Mouse (Mus musculus) skeletal muscle tissue, adult 2 months (tissue): ENCODE measurements around the gene Pip4k2b.

Source experiments
- DNase-seq: peaks from one replicate; pipeline ENCODE4 v3.0.0-alpha.2; 2012; ENCODE audit warnings: low read depth, low spot score

The Pip4k2b gene

DNA sequence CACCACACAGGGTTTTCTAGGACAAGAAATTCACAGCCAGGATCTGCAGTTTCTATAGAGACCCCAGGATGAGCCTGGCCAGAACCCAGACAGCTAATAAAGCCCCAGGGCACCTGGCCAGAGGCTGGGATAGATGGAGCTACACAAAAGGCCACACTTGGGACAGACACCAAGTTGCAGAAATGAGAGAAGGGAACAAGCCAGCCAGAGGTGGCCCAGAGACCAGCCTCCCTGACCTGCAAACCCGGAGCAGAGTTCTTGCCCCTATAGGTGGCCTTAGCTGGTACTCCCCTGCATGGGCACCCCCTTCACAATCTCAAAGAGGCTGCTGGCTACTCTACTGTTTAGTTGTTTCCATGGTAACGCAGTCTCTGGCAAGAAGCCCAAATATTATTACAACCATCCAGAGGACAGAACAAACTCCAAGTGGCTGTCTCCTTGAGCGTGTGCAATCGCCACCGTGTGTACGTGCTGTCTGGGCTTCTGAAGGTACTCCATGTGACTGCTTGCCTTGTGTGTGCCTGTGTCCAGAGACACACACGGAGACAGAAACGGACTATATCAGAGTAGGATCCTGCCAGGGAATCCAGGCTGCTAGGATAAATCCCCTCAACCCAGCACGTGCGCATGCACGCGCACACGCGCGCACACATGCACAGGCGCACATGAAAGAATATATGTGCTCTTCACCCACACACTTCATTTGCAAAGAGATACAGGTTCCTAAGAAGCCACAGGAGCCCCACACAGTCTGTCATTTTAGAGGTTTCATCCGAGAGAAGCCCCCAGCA is 49.4 kb downstream of the Pip4k2b start:
- DNase-seq, result no peak

DNA sequence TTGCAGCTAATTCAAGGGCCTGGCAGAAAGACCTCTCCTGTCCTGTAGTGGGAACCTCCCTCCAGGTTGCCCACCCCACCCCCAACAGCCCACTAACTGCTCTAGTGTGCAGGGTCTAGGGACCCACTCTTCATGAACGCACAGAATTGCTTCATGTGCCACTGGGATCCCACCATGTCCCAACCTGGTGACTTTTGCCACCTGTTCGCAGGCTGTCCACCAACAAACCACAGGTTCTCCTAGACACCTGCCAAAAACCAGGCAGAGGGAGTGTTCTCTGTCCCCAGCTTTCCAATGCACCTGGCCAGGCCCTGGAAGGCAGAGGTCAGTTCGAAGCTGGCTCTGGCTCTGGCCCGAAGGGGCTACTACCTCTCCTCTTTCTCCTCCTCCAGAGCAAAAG is 50.1 kb downstream of the Pip4k2b start:
- no peak for DNase-seq

DNA sequence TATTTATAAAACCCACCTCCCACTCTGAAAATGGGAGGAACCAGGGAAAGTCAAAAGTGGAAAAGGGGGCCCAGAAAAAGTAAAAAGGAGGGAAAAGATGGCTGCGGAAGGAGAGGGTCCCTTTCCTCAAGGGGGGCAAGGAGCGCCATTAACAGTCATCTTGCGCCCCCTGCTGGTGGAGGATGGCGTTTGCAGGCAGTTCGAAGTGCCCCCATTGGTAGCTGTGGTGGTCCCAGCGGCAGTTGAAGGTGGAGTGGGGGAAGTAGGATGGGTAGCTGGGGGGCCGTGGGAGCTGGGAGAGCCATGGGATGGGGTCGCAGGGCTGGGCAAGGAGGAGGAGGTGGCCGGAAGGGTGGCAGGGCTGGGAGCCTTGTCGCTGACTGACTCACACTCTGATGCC is 54.6 kb downstream of the Pip4k2b start:
- DNase-seq, result no peak

DNA sequence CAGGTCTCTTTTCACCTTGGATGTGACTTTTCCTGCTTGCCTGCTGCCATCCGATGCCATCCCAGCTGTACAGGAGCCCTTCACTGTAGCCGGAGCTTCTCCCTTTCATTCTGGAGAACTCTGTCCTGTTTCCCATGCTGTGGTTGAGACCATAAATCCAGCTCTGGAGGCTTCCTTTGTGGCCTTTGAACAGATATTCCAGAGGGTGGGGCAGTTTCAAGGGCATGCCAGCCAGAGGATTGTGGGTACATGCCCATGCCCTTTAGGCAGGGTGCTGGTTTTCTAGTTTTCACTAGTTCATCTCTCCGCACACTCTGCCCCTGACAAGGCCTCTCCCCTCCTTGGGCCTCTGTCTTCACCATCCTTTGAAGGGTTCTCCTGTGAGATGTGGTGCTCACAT is 57.4 kb downstream of the Pip4k2b start:
- DNase-seq, result no peak

DNA sequence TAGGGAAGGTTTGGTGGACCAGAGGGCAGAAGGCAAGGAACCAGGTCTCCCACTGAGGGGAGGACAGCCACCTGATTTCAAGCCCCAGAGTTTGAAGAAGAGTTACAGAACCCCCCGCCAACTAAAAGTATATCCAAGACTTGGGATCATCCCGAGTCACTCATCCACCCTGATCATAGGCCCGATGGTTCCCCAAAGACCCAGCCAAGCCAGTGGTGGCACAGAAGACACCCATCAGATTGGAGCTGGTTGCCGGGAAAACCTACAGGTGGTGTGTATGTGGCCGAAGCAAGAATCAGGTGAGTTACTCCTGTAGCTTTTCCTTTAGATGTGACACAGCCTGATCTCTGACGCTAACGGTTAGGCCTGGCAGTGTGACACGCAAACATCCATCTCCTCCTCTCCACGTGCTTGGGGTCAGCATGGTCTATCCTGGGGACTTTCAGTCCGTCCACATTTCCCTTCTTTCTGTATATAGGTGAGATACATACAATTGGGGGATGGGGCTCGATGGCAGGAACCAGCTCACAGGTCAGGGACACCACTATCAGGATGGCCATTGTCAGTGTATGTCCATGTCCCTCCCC is 58.1 kb downstream of the Pip4k2b start:
- no peak for DNase-seq

DNA sequence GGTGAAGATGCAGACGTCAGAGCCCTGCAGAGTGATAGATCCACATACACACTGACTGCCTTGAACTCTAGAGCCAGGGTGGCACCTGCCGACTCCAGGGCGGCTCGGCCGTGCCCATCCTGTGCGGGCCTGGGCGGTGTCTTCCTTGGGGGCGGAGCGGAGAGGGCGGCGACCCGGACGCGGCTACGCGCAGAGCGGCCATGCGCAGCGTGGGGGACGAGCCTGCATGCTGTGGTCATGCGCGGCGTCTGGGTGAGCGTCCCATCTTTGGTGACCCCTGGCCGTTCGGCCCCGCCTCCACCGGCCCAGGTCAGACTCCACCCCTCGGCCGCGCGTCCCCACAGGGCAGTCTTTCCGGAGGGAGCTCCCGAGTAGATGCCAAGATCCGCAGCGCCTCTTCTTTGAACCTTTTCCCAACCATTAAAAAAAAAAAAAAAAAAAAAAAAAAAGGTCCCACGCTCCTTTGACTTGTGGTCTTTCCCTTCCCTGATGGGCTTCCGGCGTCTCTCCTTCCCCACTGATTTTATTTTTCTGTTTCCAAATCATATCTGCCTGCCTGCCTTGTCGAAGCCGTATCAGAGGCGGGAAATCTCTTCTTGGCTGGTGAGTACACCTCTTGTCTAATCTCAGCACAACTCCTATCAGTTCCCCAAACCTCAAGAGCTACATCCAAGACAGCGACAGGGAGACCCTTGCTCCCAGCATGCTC is 58.7 kb downstream of the Pip4k2b start, which contains the start of gene Cisd3:
Gene Cisd3 (plus strand): TSS at position 214 of the 709 bp plus-strand sequence.
- peak; percentile 92 for DNase-seq

DNA sequence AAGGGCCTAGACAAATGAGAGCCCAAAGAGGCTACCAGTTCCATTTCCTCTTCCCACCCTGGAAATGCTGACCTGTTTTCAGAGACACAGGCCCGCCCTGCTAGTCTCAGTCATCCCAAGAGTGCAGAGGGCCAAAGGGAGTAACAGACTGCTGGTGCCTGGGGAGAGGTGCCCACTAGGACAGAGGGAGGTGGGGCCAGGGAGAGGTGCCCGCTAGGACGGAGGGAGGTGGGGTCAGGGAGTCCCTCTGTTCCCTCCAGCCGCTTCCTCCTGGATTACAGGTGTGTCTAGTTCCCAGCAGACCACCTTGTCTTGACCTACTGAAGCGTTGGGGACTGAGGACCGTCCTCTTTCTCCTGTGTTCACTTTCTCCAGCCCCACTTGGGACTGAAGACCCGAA is 59.7 kb downstream of the Pip4k2b start:
- DNase-seq, result no peak

DNA sequence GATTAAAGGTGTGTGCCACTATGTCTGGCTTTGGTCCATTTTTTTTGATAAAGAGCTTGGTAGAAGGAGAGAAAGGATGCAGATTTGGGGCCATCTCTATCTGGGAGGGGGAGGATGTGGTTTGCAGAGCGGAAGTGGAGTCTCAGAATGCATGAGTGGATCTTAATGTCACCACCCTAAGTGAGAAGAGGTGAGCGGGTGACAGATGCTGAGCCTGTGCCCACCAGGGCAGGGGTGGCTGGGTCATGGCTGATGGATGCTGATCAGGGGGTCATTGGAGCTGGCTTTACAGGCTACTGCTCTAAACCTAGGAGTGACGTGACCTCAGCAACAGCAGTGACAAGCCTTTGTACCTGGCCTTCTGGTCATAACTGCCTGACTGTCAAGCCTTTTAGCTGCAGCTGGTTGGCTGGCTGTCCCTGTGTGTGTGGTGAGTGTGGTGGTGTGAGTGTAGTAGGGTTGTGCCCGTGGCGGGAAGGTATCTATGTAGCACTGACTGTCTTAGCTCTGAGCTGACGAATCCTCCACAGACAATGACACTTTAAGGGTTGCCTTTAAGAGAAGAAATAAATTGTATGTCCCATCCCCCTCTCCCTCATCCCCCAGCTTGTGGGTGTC is 60.3 kb downstream of the Pip4k2b start:
- no peak for DNase-seq

DNA sequence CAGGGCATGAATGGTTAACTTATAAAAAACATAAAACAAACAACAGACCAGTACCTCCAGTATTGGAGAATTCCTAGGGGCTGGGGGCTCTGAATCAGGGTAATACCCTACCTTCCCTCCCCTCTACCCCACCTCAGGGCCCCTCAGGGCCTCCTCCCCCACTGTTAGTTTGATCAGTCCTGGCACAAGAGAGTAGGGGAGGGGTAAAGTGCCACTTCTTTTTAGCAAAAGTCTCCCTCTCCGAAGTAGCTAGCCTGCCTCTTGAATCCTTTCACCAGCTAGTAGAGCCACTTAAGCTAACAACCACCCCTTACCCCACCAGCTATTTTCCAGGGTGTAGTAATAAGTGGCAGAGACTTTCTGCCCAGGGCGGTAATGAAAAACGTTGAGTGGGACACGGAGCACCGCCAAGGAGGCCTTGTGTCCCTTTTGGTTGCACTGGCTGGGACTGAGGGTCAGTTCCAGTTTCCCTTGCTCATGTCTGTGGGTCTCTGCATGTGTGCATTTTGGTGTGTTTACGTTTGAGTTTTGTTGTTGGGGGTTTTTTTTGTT is 61.9 kb downstream of the Pip4k2b start:
- DNase-seq, result no peak

DNA sequence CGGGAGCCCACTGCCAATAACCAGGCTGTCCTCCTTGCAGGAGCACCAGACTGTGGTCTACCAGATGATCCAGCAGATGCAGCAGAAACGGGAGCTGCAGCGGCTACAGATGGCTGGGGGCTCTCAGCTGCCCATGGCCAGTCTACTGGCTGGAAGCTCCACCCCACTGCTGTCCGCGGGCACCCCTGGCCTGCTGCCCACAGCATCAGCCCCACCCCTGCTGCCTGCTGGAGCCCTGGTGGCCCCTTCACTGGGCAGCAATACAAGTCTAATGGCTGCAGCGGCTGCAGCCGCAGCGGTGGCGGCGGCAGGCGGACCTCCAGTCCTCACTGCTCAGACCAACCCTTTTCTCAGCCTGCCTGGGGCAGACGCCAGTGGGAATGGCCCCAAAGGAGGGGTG is 64.1 kb downstream of the Pip4k2b start:
- DNase-seq, result no peak

DNA sequence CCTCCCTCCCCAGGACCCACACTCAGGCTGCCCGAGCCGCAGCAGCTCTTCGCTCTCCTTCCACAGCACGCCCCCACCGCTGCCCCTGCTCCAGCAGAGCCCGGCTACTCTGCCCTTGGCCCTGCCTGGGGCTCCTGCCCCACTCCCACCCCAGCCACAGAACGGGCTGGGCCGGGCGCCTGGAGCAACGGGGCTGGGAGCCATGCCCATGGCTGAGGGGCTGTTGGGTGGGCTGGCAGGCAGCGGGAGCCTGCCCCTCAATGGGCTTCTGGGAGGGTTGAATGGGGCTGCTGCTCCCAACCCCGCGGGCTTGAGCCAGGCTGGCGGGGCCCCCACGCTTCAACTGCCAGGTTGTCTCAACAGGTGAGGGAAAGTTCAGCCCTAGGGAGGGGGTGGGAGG is 66.2 kb downstream of the Pip4k2b start:
- no peak for DNase-seq

DNA sequence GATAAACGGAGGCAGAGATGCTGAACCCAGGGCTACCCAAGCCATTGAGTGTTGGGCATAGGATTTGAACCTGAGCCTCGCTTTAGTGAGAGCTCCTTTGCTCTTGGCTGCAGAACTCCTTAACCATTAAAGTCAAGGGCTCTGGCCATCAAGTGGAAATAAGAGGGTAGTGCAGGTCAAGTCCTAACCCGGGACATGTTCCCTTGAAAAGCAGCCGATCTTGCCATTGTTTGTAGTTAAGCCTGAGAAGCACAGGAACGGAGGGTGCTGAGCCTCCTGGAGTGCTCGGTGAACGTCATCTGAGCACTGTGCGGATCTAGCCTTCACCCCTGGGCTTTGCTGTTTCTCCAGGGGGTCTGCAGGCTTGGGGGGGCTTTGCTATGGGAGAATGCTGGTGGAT is 66.7 kb downstream of the Pip4k2b start:
- DNase-seq, result no peak

DNA sequence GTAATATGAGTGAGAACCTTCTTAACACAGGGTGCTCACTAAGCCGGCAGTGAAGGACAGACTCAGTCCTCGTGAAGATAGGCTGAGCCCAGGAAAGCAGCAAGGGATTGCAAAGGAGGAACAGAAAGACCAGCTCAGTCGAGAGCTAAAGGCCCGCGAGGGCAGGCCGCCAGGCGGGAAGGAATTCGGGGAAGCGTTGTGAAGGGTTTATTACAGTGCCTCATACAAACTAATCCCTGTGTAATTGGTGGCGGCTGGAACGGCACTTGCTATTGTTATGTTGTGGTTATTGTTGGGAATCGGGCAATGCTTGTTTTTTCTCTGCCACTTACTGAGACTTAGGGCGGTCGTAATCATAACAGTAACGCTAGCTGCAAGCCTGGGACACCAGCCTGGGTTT is 67.1 kb downstream of the Pip4k2b start:
- no peak for DNase-seq

DNA sequence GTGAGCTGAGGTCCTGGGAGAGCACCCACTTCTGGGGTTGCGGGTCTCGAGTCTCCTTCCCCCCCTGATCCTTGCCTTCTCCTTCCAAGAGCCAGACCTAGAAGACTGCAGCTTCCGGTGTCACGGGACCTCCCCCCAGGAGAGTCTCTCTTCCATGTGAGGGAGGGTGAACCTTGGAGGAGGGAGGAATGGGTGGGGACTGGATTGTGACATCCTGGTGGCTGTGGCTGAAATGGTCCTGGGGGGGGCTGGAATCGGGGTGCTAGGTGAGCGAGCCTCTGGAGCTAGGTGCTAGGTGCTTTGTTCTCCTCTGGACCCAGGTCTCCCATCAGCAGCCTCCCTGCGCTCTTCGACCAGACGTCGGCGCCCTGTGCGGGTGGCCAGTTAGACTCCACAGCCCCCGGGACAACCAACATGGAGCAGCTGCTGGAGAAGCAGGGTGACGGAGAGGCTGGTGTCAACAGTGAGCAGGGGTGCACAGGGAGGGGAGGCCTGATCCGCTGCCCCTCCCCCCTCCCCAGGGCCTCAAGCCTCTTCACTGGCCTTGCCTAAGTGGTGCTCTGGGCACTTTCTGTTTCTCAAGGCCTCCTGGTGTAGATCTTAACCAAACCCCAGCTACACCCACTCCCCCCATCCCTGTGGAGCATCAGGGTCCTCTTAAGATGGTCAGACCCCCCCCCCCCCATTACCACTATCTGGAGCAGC is 68.3 kb downstream of the Pip4k2b start:
- DNase-seq, result no peak

DNA sequence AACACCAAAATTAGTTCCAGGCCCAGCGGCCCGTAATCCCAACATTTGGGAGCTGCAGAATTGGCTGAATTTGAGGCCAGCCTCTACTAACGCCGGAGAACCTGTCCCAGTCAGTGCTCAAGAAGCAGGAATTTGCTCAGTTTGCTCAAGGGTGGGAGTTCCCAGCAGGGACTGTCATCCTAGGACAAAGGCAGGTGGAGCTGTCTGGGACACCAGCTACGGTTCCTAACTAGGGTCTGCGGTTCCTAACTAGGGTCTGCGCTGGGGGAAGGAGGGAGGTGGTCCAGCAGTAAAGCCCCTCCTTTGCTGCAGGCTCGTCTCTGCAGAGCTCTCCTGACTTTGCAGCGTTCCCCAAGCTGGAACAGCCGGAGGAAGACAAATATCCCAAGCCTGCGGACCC is 71.4 kb downstream of the Pip4k2b start:
- no peak for DNase-seq

DNA sequence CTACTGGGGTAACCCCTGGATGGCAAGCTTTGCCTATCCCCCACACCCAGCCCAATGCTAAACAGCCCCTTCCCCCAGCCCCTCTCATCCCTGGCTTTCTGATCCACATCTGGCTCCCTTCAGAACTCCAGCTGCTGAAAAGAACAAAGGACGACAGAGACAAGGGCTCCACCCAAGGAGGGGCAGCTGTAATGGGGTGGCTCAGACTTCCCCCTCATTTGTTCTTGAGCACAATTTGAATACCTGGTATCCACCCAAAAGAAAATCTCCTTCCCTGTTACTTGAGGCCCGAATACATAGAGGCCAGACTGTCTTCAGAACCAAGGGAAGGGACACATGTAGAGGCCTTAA is 73.4 kb downstream of the Pip4k2b start:
- DNase-seq, result no peak

DNA sequence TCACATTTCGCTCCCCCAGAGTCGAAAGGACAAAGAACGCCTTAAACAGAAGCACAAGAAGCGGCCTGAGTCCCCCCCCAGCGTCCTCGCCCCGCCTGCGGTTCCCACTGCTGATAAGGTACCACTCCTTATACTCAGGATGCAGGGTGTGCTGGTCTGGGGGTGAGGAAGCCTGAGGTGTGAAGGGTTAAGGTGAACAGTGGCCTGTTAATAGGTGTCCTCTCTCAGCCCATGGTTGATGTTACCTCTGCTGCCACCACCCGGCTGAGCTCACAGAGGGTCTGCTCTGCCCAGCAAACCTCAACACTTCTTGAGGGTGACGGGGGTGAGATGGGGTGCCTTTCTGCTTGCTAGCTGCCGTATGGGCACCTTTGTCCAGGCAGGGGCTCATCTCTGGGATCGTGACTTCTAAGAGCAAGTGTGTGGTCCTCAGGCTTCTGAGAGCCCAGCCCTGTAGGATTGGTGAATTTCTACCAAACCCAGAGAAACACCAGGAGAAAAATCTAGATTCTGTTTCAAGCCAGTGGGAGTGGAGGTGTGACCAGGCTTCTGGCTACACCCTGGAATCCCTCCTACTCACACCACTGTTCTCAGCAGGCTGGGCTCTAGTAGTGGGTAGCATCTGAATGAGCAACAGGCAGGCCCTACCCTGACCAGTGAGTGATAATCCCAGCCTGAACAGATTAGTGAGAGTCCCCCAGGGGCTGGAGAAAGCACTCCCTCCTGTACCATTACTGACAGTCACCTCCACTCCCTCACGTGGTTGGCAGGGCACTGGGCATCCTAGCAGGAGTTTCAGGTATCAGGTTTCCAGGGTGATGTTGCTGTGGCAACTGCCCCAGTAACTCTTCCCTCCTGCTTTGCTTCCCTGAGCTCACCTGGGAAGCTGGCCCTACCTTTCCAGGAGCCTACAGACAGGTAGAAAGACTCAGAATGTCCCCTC is 74.0 kb downstream of the Pip4k2b start:
- no peak for DNase-seq

DNA sequence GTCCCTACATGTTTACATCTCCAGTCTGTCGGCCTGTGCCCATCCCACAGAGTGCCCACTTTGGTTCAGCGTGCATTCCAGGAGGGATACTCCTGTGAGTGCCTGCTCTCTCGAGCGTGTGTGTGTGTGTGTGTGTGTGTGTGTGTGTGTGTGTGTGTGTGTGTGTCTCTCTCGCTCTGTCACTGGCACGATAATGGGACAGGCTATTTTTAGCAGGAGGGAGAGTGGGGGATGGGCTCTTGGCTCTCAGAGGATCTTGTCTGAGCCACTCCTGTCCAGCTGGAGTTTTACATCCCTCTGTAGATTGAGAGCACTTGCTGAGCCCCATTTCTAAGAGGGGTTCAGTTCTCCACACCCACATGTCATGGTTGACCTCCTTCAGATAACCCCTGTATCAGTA is 74.7 kb downstream of the Pip4k2b start:
- DNase-seq, result peak; percentile 83

DNA sequence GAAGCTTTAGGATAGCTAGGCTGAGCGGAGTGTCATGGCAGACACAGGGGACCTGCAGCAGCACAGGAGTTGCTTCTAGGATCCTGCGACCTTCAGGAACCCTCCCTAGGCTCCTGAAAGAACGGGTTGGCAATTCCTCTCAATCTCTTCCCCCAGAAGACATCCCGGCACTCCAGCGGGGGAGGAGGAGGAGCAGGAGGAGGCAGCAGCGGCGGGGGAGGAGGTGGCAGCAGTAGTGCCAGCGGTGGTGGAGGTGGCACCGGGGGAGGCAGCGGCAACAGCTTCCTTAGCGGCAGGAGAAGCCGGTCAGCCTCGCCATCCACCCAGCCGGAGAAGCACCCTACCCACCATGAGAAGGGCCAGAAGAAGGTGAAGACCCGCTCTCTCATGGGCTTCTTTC is 75.2 kb downstream of the Pip4k2b start:
- DNase-seq, result no peak

DNA sequence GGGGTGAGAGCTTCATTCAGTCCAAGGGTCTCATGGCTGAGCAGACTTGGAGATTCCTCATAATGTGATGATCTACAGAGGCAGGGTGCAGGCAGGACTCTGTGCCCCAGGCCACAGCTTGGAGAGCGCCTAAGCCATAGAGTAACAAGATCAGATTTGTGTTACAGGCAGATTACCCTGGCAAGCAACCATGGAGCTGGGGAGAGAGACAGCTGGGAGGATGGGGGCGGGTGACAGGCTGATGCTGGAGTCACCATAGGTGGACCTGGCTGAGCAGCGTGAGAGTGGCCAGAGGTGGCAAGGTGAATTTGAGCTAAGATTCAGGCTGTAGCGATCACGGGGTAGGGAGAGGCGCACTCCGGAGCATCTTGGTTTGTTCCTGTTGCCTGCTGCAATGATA is 76.3 kb downstream of the Pip4k2b start:
- peak; percentile 56 for DNase-seq
